Mouse (Mus musculus) ovary, postnatal 36 days (tissue): ENCODE results near the gene Noto.

Source experiments
- DNase-seq: peaks from one replicate; pipeline ENCODE4 v3.0.0; 2022; ENCODE audit warnings: low spot score, mixed read lengths

Noto gene

DNA sequence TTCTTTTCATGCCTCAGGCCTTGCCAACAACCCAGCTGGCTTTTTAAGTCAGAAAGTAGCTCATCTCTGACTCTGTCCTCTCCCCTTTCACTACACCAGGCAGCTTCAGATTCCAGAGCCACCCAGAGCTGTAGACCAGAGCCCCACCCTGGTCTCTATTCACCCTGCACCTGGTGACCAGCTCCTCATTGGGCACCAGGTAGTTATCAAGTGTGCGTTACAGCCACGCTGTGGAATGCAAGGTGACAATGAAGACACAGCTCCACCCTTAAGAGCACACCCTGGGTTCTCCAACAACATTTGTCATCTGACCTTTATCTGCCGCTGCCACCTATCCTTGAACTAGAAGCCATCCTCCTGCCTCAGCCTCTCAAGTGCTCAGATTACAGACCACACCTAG, 51.9 kb downstream of the Noto start:
- no peak for DNase-seq

DNA sequence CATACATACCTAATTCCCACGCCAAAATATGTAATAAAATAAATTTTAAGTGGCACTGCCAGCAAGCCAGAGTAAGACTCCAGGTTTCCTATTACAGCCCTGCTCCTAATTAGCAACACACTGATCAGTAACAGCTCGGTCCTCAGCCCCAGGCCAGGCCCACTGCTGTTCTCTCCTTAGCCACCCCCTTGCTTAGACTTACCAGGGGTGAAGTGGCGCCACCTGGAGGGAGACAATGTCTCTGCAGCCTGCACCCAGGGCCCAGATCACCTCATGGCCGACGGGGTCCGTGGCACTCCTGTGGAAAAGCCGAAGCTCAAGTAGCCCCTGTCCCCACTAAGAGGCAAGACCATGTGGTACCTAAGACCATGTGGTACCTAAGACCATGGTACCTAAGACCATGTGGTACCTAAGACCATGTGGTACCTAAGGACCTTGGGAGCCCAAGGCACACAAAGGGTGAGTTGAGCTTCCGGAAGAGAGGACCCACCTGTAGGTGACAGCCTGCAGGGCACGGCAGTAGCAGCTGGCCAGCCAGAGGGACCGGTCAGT, 53.8 kb downstream of the Noto start:
- no peak for DNase-seq

GRCm38 (mm10) chr6:85478416-85478815, 54.7 kb downstream of the Noto start:
- DNase-seq: no peak
